Mouse (Mus musculus) bone marrow, adult 2 months (tissue): ENCODE measurements around the gene Ccm2l.

Source experiments
- CTCF ChIP-seq: fragments of 200-500 bp; IDR thresholded peaks from 2 replicates; pipeline ENCODE4 v1.5.1; 2011; ENCODE audit warnings: low read length, control low read depth; ENCODE audit not compliant: control insufficient read depth, insufficient read depth
- POLR2A ChIP-seq: fragments of 200-500 bp; IDR thresholded peaks from 2 replicates; pipeline ENCODE4 v1.6.1; 2011; ENCODE audit warnings: low read depth, mild to moderate bottlenecking, control low read depth, low read length, borderline replicate concordance; ENCODE audit not compliant: control insufficient read depth

GRCm38 (mm10) chr2:153107802-153108201, 42.0 kb downstream of the Ccm2l start:
- TF ChIP-seq CTCF, result no peak
- no peak for TF ChIP-seq POLR2A
